Mouse (Mus musculus) fat pad, adult 2 months (tissue): ENCODE data around the gene Nr4a2.

Experiments
- DNase-seq: peaks from one replicate; pipeline ENCODE4 v3.0.0-alpha.2; 2011; ENCODE audit warnings: low read depth, low spot score; ENCODE audit errors: extremely low read depth

Nr4a2 gene

DNA sequence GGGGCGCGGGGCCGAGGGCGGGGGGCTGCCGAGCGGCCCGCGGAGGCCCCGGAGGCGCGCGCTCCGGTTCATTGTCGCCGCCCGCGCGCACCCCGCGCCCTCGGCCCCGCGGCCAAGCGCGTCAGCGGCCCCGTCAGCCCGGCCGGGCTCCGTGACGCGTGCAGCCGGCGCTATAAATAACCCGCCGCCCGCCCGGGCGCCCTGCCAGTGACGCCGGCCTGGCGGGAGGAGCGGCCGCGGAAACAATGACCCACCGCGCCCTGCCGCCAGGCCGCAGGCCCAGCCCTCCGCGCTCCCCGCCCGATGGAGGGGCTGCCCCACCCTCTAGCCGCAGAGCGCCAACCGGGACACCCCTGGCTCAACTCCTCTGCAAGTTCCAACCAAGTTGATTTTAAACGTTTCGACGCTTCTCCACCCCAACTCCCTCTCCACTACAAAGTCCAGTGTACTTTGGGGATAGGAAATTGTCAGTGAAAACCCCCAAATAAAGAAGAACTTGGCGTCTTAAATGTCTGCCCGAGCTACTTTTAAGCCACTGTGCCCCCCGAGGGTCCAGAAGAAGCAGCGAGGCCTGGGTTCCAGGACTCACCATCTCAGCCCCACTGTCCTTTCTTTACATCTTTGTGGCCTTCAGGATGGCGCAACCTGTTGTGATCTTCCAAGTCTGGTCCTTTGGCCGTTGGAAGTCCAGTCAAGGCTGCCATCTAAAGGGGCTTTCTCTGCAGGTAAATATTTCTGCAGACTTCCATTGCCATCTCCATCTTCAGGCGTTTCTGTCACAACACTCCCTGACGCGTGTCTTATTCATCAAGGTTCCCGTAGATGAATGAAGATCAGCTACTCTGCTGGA, at the start of gene Nr4a2:
Gene Nr4a2 (minus strand): TSS at position 13 of the 850 bp plus-strand sequence.
- no peak for DNase-seq

DNA sequence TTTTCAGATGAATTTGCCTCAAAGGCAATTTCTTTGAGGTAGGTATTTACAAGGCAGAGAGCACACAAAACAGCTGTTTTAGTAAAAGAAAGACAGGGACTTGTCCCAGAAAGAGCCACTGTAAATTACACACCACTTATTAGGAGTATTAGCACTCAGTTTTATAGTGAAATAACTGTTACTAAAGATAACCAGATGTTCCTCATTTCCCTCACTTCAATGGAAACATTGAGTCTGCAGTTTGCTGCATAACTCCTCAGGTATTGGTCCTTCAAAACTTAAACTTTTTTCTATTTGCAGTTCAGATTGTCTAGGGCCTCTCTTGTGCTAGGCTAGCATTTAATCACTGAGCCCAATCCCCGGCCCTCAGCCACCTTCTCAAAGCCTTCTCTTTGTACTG, 41.6 kb upstream of the Nr4a2 start:
- DNase-seq: no peak

GRCm38 (mm10) chr2:57156814-57157213, 33.0 kb upstream of the Nr4a2 start:
- DNase-seq: peak; percentile 26

GRCm38 (mm10) chr2:57149796-57150195, 26.0 kb upstream of the Nr4a2 start:
- peak; percentile 40 for DNase-seq

DNA sequence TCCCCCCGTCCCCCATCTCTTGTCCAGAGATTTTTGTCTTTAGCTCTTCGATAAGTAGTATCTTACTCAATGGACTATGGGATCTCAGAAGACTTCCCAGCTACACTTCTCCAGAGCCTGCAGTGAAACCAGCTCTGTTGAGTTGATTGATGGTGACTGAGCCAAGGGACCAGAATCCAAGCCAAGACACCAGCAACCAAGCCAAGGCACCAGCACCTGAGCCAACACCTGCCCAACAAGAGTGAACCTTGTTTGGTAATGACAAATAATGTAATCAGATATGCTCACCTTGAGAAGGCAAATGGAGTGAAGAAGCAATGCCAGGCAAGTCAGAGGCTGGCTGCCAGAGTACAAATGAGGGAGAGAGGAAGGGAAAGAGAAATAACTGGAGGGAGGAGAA, 24.4 kb upstream of the Nr4a2 start:
- peak; percentile 33 for DNase-seq

GRCm38 (mm10) chr2:57145646-57146421, 22.0 kb upstream of the Nr4a2 start:
- no peak for DNase-seq

DNA sequence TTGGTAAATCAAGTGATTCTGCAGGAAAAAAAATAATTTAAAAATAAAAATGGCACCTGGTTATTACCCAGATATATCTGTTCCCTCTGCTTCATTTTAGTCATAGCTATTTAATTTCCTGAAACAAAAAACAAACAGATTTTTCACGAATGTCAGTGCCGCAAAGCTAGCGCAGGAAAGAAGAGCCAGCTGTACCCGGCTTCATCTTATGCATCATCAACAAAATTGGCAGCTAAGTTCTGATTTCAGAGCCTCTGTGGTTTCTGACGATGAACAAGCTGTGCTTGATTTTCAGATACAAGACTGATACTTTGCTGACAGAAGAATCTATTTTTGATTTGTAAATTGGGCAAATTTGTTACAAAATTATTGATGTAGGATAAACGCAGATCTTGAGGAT, 14.8 kb upstream of the Nr4a2 start:
- no peak for DNase-seq

- DNase-seq: no peak
These were observed 3.7 kb upstream of the Nr4a2 start for GRCm38 (mm10) chr2:57127461-57127860.

GRCm38 (mm10) chr2:57125891-57126290, 2.1 kb upstream of the Nr4a2 start:
- DNase-seq: no peak

DNA sequence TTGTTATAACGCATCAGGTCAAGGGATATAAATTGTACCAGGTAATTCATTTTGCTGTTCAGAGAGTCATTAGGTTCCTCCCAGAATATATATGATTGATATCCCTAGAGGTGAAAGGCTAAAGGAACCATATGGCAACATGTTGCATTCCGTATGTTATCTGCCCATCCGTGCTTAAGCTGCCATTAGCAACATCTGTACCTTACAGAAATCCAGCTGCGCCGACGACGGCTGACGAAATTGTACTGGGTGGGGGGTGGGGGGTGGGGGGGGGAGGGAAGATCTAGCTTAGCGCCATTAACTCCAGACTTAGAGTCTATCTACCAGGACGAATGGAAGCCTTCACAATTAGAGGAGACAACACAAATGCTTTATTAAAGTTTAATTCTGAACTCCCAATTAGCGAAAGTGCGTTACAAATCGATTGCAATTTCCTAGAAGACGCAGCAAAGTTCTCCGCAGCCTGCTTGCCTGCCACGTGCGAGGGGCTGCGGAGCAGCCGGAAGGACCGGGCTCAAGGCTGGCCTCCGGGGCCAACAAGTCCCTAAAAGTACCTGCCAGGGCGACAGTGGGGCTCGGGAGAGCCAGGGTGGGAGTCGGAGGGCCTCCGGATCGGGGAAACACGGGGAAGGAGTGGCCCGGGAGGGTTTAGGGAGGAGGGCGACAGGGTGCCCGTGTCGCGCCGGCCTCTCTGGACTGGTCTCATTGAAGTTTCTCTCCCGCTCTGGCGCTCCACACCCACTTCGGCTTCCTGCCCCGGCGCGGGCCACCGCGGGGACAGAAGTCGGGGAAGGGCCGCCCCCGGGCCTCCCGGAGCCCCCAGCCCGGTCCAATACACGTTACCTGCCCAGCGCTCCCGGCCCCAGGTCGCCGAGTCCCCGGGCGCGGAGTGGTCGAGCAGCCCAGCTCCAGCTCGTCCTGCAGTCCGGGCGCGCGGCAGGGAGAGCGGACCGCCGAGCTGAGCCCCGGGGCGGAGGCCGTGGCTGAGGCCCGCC, 520 bp downstream of the Nr4a2 start:
- DNase-seq: no peak

GRCm38 (mm10) chr2:57121110-57121509, 2.7 kb downstream of the Nr4a2 start:
- no peak for DNase-seq

DNA sequence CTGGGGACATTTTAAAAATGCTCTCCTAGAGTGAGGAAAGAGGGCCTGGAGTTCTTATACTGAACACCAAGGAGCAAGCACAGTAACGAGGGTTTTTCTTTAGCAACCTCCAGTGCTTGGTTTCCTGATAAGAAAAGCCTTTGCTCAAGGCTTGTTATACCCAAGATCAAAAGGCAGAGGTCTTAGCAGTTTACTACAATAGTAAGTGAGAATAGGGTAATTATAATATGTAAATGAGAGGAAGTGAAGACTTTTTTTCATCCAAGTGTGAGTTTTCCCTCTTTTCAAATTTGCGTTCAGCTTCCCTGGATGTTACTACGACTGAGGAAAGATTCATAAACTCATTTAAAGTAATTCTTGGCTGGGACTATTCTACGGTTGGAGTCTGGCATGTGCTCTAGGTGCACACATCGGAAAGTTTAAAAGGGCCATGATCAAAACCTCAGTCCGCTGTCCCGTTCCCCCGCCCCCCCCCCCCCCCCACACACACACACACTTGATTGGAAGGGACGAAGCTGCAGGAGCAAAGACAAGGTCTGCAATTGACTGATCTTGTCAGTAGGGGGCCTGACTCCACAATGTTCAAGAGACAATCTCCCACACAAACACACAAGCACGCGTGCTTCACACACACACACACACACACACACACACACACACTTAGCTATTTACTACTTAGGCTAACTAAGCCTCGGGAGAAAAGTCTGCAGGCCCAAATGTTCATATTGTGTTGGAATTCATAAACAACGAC, 6.4 kb downstream of the Nr4a2 start:
- no peak for DNase-seq

DNA sequence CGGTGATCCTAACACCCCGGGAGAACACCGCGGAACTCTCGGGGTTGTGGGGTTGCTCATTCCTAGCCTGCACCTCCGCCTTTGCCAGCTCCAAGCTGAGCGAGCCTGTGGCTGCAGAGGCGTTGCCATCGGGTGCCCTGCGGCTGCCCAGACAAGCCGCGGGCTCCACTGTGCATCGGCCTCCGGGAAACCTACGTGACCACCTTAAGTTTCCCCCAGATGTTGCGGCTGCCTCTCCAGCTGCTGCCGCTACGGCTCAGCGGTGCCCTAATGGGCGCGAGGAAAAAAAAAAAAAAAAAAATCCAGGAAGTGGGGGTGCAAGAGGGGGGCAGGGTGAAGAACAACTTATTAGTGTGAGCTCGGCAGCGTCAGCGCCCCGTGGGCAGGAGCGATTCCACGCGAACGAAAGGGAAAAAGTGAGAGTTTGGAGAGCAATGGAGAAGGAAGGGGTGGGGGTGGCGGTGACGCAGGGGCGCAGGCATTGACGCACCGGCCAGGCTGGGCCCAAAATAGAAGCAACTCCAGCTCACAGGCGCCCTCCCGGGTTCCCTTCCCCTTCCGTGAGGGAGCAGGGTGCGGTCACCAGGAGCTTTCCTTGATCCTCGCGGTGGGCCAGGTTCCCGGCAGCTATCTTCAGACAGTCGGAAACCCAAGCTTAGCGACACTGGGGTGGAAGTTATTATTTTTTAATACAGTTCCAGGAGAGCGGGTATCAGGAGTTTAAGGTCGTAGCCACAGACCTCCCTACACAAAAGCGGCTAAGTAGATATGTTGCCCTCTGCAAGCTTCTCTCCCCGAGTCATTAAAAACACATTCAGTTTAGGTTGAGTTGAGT, 7.2 kb downstream of the Nr4a2 start:
- no peak for DNase-seq

DNA sequence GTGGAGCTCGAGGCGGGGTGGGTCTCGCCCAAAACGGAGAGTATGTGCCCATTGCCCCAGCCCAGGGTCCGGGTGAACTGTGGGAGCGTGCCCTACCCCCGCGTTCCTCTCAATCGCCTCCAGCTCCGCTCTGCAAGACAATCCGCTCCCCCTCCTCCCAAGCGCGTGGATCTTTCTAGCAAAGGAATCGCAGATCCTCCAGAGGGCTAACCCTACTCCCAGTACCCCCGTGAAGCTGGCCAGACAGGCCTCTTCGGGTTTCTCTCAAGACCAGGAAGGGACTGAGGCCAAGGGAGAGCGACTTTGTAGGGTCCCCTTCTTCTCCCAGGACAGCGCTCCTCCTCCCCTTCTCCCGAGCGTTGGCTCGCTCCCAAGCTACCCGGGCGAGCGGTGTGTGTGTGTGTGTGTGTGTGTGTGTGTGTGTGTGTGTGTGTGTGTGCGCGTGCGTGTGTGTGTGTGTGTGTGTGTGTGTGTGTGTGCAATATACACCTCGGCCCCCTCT, 7.9 kb downstream of the Nr4a2 start:
- DNase-seq: no peak

DNA sequence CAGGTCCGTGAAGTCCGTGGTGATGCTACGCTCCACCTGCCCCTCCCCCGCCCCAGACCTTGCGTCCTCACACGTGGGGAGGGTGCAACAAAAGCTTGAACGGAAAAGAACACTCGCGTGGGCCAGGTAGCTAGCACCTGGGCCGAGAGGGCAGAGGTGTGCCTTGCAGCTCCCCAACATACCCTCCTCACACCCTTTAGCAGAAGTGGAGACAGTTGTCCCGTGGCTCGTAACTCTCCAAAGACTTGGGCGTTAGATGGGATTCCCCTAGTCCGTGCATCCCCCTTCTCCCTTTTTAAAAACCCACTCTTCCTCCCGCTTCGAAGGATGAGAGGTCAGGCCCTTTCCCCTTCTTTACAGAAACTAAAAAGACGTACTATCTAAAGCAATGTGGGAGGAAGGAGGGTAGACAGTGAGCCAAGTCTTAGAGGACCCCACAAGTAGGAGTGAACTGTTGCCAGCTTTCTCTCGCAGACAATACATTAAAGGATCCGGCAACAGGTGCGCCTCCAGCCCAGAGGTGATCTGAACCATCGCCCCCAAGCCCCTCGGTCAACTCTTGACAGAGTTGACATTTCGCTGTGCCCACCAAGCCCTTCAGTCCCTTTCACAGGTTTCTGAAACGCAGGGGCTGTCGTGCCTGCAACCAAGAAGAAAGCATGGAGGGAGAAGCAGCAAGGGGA, 8.5 kb downstream of the Nr4a2 start:
- no peak for DNase-seq

DNA sequence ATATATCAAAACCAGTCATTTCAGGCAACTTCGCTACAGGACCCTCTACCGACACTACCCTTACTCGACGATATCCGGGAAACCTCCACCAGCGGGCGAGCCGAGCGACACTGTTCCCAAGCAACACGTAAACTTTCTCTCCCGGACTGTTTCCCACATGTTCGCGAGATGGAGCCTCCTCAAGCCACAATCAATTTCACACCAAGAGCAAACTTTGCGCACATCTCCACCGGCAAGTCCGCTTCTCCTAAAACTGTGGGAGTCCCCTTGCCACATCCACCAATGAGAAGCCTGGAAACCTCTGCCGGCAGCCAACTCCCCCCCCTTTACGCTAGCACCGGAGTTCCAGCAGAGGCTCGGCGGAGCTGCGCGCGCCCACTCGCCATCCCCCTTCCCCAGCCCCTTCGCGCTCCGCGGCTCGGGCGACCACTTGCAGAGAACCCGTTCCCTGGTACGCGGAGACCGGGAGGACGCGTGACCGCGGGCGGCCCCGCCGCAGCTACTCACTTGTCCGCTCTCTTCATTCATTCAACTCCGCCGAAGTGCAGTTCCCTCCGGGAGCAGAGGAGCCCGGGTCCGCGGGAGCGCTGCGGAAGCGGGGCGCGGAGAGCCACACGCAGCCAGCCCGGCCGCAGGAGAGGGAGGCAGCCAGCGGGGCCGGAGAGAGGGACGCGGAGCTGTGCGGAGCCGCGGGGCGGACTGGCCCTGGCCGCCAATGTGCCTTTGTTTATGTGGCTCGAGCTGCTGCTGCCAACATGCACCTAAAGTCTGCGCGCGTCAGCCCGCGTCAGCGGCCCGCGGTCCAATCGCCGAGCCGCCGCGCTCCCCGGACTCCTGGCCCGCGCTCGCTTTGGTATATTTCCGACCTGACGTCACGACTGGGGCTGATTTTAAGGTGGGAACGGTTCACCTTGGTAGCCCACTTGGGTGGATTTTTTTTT, 9.3 kb downstream of the Nr4a2 start:
- DNase-seq: no peak

DNA sequence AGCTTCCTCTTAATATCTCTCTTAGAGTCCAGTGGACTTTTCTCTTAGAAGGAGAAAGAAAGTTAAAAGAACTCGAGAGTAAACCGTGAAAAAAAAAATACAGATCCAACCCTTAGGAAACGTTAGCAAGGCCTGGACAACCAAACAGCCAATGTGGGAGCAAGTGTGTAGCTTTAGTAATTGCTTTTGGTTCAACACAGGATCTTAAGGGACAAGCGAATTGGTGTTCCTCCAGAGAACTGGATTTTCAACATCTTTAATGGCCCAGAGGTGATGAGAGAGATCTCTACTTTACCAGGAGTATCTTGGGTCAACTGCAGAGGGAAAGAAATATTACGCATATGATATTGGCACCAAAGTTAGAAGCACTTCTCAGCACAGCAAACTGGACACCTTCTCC, 10.4 kb downstream of the Nr4a2 start:
- DNase-seq: no peak

- no peak for DNase-seq
These were observed 10.9 kb downstream of the Nr4a2 start for GRCm38 (mm10) chr2:57112949-57113348.
